Mouse (Mus musculus) embryonic facial prominence, embryonic 13.5 days (tissue): ENCODE data around the gene Rbm47. TPM values are rescaled to one million over a fixed set of nuclear protein-coding genes. Genes with fewer than 3 reads are reported as not detected.

ENCODE experiments used
- ATAC-seq: fragments of 200-750 bp; cut with Nextera tagmentation; 2 replicates; pipeline ENCODE4 v1.8.0; 2017; ENCODE audit warnings: low read depth; ENCODE audit not compliant: insufficient number of reproducible peaks, insufficient read depth, low FRiP score, low TSS enrichment
- H3K27ac ChIP-seq: fragments of 300-500 bp; sonication (generic); 2 replicates; pipeline ENCODE4 v1.5.1; 2015; ENCODE audit warnings: moderate library complexity, mild to moderate bottlenecking, inconsistent platforms
- H3K27me3 ChIP-seq: fragments of 300-500 bp; sonication (generic); 2 replicates; pipeline ENCODE4 v1.6.1; 2015; ENCODE audit warnings: mild to moderate bottlenecking, inconsistent platforms
- H3K36me3 ChIP-seq: fragments of 300-500 bp; sonication (generic); 2 replicates; pipeline ENCODE4 v1.6.1; 2015; ENCODE audit warnings: mild to moderate bottlenecking, inconsistent platforms
- H3K4me1 ChIP-seq: fragments of 300-500 bp; sonication (generic); 2 replicates; pipeline ENCODE4 v1.6.1; 2015; ENCODE audit warnings: inconsistent platforms
- H3K4me2 ChIP-seq: fragments of 300-500 bp; sonication (generic); 2 replicates; pipeline ENCODE4 v1.6.1; 2015; ENCODE audit warnings: moderate library complexity, mild to moderate bottlenecking, inconsistent platforms
- H3K4me3 ChIP-seq: fragments of 300-500 bp; sonication (generic); 2 replicates; pipeline ENCODE4 v1.5.1; 2015; ENCODE audit warnings: mild to moderate bottlenecking, inconsistent platforms
- H3K9ac ChIP-seq: fragments of 300-500 bp; sonication (generic); 2 replicates; pipeline ENCODE4 v1.6.1; 2015; ENCODE audit warnings: mild to moderate bottlenecking, inconsistent platforms
- H3K9me3 ChIP-seq: fragments of 300-500 bp; sonication (generic); 2 replicates; pipeline ENCODE4 v1.6.1; 2016; ENCODE audit warnings: inconsistent platforms
- WGBS: fragments of 180-500 bp; shearing (Covaris S2); methylation state at CpG from one replicate; pipeline ENCODE4 v1.1.7; 2015; ENCODE audit warnings: mixed read lengths; 5-methylcytosine and 5-hydroxymethylcytosine counted together
- polyA plus RNA-seq: library from polyadenylated mRNA; unstranded; fragments of >200 nt; fragmentation: Nextera tagmentation; extraction: Ambion mirVana; gene quantifications from 2 replicates; pipeline ENCODE4 v1.2.1, GENCODE M21; 2015

Gene Rbm47
- polyA plus RNA-seq, 1 experiment from 2014 or later, result 6.8 TPM

DNA sequence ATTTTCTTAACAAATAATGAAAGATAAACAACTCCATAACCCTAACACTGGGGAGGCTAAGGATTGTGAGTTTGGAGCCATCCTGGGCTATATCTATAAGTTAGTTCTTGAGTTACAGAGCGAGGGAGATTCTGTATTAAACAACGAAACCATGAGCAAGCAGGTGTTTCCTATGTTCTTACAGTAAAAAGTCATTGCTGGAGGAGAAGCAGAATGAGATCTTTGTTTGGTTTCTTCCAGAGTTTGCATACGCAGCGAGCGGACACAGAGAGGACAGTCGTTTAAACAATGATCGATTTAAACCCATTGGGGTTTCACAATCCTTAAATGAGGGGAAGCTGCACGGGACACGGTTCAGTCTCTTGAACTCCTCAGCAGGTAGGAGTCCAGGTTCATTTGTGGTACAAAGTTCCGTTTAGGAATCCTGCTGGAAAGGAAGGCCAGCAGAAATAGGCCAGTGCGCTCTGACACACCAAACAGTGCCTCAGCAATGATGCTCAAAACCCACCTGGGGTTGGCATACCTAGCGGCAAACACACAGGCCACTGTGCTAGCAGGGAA lies 99.2 kb downstream of the Rbm47 start:
- no peak overlapping the region for H3K4me3 ChIP-seq
- no peak overlapping the region for H3K4me2 ChIP-seq
- no peaks in the 10 kb centered on the region for H3K27me3 ChIP-seq
- H3K9me3 ChIP-seq, result no peaks in the 10 kb centered on the region
- H3K27ac ChIP-seq, result no peak overlapping the region
- no peak overlapping the region for H3K9ac ChIP-seq
- peaks cover 10% of the 10 kb centered on the region; the same call in 1 of the 2 replicates for H3K4me1 ChIP-seq
- ATAC-seq, result no peak
- no peaks in the 10 kb centered on the region for H3K36me3 ChIP-seq
- 90% methylated on average over 12 of the region's 12 CpGs for WGBS

GRCm38 (mm10) chr5:66071722-66072121 lies 101.2 kb downstream of the Rbm47 start:
- H3K4me2 ChIP-seq, result no peak overlapping the region

GRCm38 (mm10) chr5:66070350-66070749 lies 102.6 kb downstream of the Rbm47 start:
- H3K36me3 ChIP-seq, result no peaks in the 10 kb centered on the region
- H3K27me3 ChIP-seq, result peaks cover 3% of the 10 kb centered on the region; the same call in 1 of the 2 replicates
- no peak for ATAC-seq
- H3K27ac ChIP-seq, result no peak overlapping the region
- no peak overlapping the region for H3K9ac ChIP-seq
- WGBS, result 54% methylated on average over 2 of the region's 2 CpGs
- H3K4me2 ChIP-seq, result peak overlapping the region; percentile 88
- H3K9me3 ChIP-seq, result no peaks in the 10 kb centered on the region
- peaks cover 10% of the 10 kb centered on the region; the same call in 1 of the 2 replicates for H3K4me1 ChIP-seq
- no peak overlapping the region for H3K4me3 ChIP-seq

More at GRCm38 (mm10) chr5:66071722-66072121, 101.2 kb downstream of the Rbm47 start:
- no peaks in the 10 kb centered on the region for H3K36me3 ChIP-seq
- H3K27ac ChIP-seq, result no peak overlapping the region
- peaks cover 10% of the 10 kb centered on the region; the same call in 1 of the 2 replicates for H3K4me1 ChIP-seq
- no peaks in the 10 kb centered on the region for H3K9me3 ChIP-seq
- ATAC-seq, result no peak
- WGBS, result 87% methylated on average over 8 of the region's 8 CpGs
- no peak overlapping the region for H3K4me3 ChIP-seq
- H3K27me3 ChIP-seq, result peaks cover 3% of the 10 kb centered on the region; the same call in 1 of the 2 replicates
- H3K9ac ChIP-seq, result no peak overlapping the region

- WGBS, result 3% methylated on average over 27 of the region's 27 CpGs
- ATAC-seq, result peak; percentile 50; the same call in 1 of the 2 replicates
- H3K4me2 ChIP-seq, result peak overlapping the region; percentile 88
Measured at GRCm38 (mm10) chr5:66069470-66070144, 103.3 kb downstream of the Rbm47 start.

GRCm38 (mm10) chr5:66069133-66069469 lies 103.8 kb downstream of the Rbm47 start:
- no peak for ATAC-seq
- H3K27me3 ChIP-seq, result peaks cover 3% of the 10 kb centered on the region; the same call in 1 of the 2 replicates
- H3K4me2 ChIP-seq, result peak overlapping the region; percentile 88
- H3K27ac ChIP-seq, result no peak overlapping the region
- H3K36me3 ChIP-seq, result no peaks in the 10 kb centered on the region
- WGBS, result 29% methylated on average over 7 of the region's 7 CpGs
- peak overlapping the region; percentile 46; the same call in 1 of the 2 replicates for H3K4me3 ChIP-seq
- H3K4me1 ChIP-seq, result peaks cover 10% of the 10 kb centered on the region; the same call in 1 of the 2 replicates
- no peak overlapping the region for H3K9ac ChIP-seq
- H3K9me3 ChIP-seq, result no peaks in the 10 kb centered on the region

More at GRCm38 (mm10) chr5:66069470-66070144, 103.3 kb downstream of the Rbm47 start:
- Histone ChIP-seq H3K4me3 (peak overlapping the region; percentile 46), H3K9ac (peak overlapping the region; percentile 58), H3K9me3 (no peaks in the 10 kb centered on the region), H3K4me1 (peaks cover 10% of the 10 kb centered on the region; the same call in 1 of the 2 replicates), H3K27ac (no peak overlapping the region), H3K27me3 (peaks cover 3% of the 10 kb centered on the region; the same call in 1 of the 2 replicates), H3K36me3 (no peaks in the 10 kb centered on the region)

- Histone ChIP-seq H3K4me1 (peaks cover 10% of the 10 kb centered on the region; the same call in 1 of the 2 replicates), H3K4me2 (no peak overlapping the region), H3K27me3 (peaks cover 3% of the 10 kb centered on the region; the same call in 1 of the 2 replicates), H3K4me3 (no peak overlapping the region), H3K27ac (no peak overlapping the region), H3K9me3 (no peaks in the 10 kb centered on the region), H3K9ac (no peak overlapping the region), H3K36me3 (no peaks in the 10 kb centered on the region)
- no peak for ATAC-seq
- 83% methylated on average over 12 of the region's 12 CpGs for WGBS
Measured at GRCm38 (mm10) chr5:66068068-66068920, 104.6 kb downstream of the Rbm47 start.

DNA sequence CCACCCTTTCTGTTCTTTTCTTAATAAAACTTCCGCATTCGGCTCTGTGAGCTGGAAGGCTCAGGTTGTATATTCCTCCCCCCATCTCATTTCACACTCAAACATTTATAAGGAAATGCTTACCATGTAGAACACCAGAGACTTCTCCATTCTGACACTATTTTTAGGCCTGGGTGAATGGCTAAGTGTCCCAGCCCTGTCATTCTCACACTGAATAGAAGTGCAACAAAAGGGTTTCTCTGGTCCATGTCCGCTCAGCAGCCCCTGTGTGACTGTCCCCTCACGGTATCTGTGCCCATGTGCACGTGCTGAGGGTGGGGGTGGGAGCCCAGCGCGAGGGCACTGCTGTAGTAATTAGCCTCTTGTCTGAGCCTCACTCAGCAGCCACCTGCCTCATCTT lies 105.7 kb downstream of the Rbm47 start:
- WGBS, result 69% methylated on average over 7 of the region's 7 CpGs
- Histone ChIP-seq H3K36me3 (no peaks in the 10 kb centered on the region), H3K4me2 (no peak overlapping the region), H3K9me3 (no peaks in the 10 kb centered on the region), H3K27me3 (peaks cover 3% of the 10 kb centered on the region; the same call in 1 of the 2 replicates), H3K4me1 (peaks cover 10% of the 10 kb centered on the region; the same call in 1 of the 2 replicates), H3K4me3 (no peak overlapping the region), H3K9ac (no peak overlapping the region), H3K27ac (no peak overlapping the region)
- no peak for ATAC-seq

DNA sequence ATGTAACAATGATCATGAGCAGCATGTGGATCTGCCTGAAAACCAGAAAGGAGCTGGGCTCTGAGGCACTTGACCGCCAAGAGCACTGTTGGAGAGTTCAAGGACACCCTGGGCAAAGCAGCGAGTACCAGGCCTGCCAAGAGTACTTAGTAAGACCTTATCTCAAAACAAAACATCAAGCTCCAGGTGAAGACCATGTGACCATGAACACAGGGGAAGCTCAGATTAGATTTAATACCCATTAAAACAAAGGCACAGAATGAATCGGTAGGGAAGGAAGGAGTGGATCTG lies 110.0 kb downstream of the Rbm47 start:
- Histone ChIP-seq H3K4me1 (no peaks in the 10 kb centered on the region), H3K27ac (no peak overlapping the region), H3K9ac (no peak overlapping the region), H3K4me2 (no peak overlapping the region), H3K9me3 (no peaks in the 10 kb centered on the region), H3K4me3 (no peak overlapping the region), H3K36me3 (no peaks in the 10 kb centered on the region), H3K27me3 (no peaks in the 10 kb centered on the region)
- 75% methylated on average over 3 of the region's 3 CpGs for WGBS
- no peak for ATAC-seq

- Histone ChIP-seq H3K27ac (no peak overlapping the region), H3K27me3 (no peaks in the 10 kb centered on the region), H3K9me3 (no peaks in the 10 kb centered on the region), H3K9ac (no peak overlapping the region), H3K4me2 (no peak overlapping the region), H3K4me1 (no peaks in the 10 kb centered on the region), H3K4me3 (no peak overlapping the region), H3K36me3 (no peaks in the 10 kb centered on the region)
- no peak for ATAC-seq
- 80% methylated on average over 19 of the region's 19 CpGs for WGBS
Measured at GRCm38 (mm10) chr5:66062046-66062929, 110.6 kb downstream of the Rbm47 start.

- ATAC-seq, result no peak
- no peak overlapping the region for H3K4me2 ChIP-seq
- H3K9me3 ChIP-seq, result no peaks in the 10 kb centered on the region
- H3K4me1 ChIP-seq, result no peaks in the 10 kb centered on the region
- H3K4me3 ChIP-seq, result no peak overlapping the region
- 80% methylated on average over 4 of the region's 4 CpGs for WGBS
- no peak overlapping the region for H3K27ac ChIP-seq
- H3K36me3 ChIP-seq, result no peaks in the 10 kb centered on the region
- no peaks in the 10 kb centered on the region for H3K27me3 ChIP-seq
- no peak overlapping the region for H3K9ac ChIP-seq
Measured at GRCm38 (mm10) chr5:66061667-66062045, 111.3 kb downstream of the Rbm47 start.

DNA sequence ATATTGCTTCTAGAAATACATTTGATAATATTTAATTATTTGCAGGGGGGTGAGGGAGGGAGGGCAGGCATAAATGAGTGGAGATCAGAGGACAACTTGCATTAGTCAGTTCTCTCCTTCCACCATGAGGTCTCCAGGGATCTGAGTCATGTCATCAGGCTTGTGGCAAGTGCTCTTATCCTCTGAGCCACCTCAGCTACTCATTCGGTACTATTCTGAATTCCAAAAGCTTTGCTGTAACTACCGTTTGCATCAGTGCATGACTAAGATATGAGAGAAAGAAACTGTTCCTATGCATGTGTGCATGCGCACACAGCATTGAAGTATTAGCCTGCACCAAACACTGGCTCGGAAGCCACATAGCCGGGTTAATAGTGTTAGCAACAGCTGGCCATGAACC lies 114.1 kb downstream of the Rbm47 start:
- Histone ChIP-seq H3K4me2 (no peak overlapping the region), H3K4me3 (no peak overlapping the region), H3K9ac (no peak overlapping the region), H3K4me1 (peaks cover 4% of the 10 kb centered on the region; the same call in 1 of the 2 replicates), H3K27ac (no peak overlapping the region), H3K27me3 (no peaks in the 10 kb centered on the region), H3K36me3 (no peaks in the 10 kb centered on the region), H3K9me3 (no peaks in the 10 kb centered on the region)
- no peak for ATAC-seq
- WGBS, result 87% methylated on average over 5 of the region's 5 CpGs
